Mouse (Mus musculus) kidney, embryonic 15.5 days (tissue): ENCODE measurements around the gene Slc25a51. TPM values are rescaled to one million over a fixed set of nuclear protein-coding genes. Genes with fewer than 3 reads are reported as not detected.
"Not testable (repeated sequence)": the region's sequence is repeated elsewhere in the genome, so short reads cannot be mapped to it uniquely, and the experiment has no call there.

Source experiments
- ATAC-seq: fragments of 200-750 bp; cut with Nextera tagmentation; replicated peaks from 2 replicates; pipeline ENCODE4 v1.8.0; 2017; ENCODE audit warnings: moderate TSS enrichment; ENCODE audit not compliant: low FRiP score
- H3K27ac ChIP-seq: fragments of 300-500 bp; sonication (generic); 2 replicates; pipeline ENCODE4 v1.5.1; 2015; ENCODE audit warnings: mild to moderate bottlenecking, inconsistent platforms
- H3K27me3 ChIP-seq: fragments of 300-500 bp; sonication (generic); 2 replicates; pipeline ENCODE4 v1.6.1; 2015; ENCODE audit warnings: inconsistent platforms
- H3K36me3 ChIP-seq: fragments of 300-500 bp; sonication (generic); 2 replicates; pipeline ENCODE4 v1.6.1; 2015; ENCODE audit warnings: inconsistent platforms
- H3K4me1 ChIP-seq: fragments of 300-500 bp; sonication (generic); 2 replicates; pipeline ENCODE4 v1.6.1; 2015; ENCODE audit warnings: inconsistent platforms
- H3K4me2 ChIP-seq: fragments of 300-500 bp; sonication (generic); 2 replicates; pipeline ENCODE4 v1.6.1; 2015; ENCODE audit warnings: moderate library complexity, mild to moderate bottlenecking, inconsistent platforms
- H3K4me3 ChIP-seq: fragments of 300-500 bp; sonication (generic); replicated peaks from 2 replicates; pipeline ENCODE4 v1.5.1; 2015; ENCODE audit warnings: mild to moderate bottlenecking, inconsistent platforms
- H3K9ac ChIP-seq: fragments of 300-500 bp; sonication (generic); 2 replicates; pipeline ENCODE4 v1.6.1; 2015; ENCODE audit warnings: mild to moderate bottlenecking, inconsistent platforms
- H3K9me3 ChIP-seq: fragments of 300-500 bp; sonication (generic); replicated peaks from 2 replicates; pipeline ENCODE4 v1.6.1; 2016; ENCODE audit warnings: inconsistent platforms
- WGBS: fragments of 180-500 bp; shearing (Covaris S2); methylation state at CpG from one replicate; pipeline ENCODE4 v1.1.7; 2015; ENCODE audit warnings: mixed read lengths; 5-methylcytosine and 5-hydroxymethylcytosine counted together
- microRNA-seq: library from miRNA; unstranded; fragments of <30 nt; microRNA quantifications from one replicate; pipeline ENCODE4, GENCODE M21; 2016
- polyA plus RNA-seq: library from polyadenylated mRNA; unstranded; fragments of >200 nt; fragmentation: Nextera tagmentation; extraction: Ambion mirVana; gene quantifications from 2 replicates; pipeline ENCODE4 v1.2.1, GENCODE M21; 2015

Gene Slc25a51
- polyA plus RNA-seq, 1 experiment from 2014 or later = 79.0 TPM

- 71% methylated on average over 11 of the region's 11 CpGs for WGBS
- no peak for ATAC-seq
These were observed 16.0 kb downstream of the Slc25a51 start for GRCm38 (mm10) chr4:45392572-45392971.

GRCm38 (mm10) chr4:45392099-45392498, 16.5 kb downstream of the Slc25a51 start:
- Histone ChIP-seq H3K9me3 (no peaks in the 10 kb centered on the region), H3K36me3 (peaks cover 19% of the 10 kb centered on the region), H3K4me3 (no peak overlapping the region), H3K4me2 (no peak overlapping the region), H3K27me3 (no peaks in the 10 kb centered on the region), H3K4me1 (no peaks in the 10 kb centered on the region), H3K9ac (no peak overlapping the region), H3K27ac (no peak overlapping the region)
- ATAC-seq = no peak
- WGBS = 78% methylated on average over 4 of the region's 4 CpGs

More at GRCm38 (mm10) chr4:45392572-45392971, 16.0 kb downstream of the Slc25a51 start:
- Histone ChIP-seq H3K27me3 (no peaks in the 10 kb centered on the region), H3K4me3 (no peak overlapping the region), H3K9ac (no peak overlapping the region), H3K36me3 (peaks cover 23% of the 10 kb centered on the region), H3K9me3 (no peaks in the 10 kb centered on the region), H3K4me1 (no peaks in the 10 kb centered on the region), H3K27ac (no peak overlapping the region), H3K4me2 (no peak overlapping the region)

GRCm38 (mm10) chr4:45387296-45387695, 21.3 kb downstream of the Slc25a51 start:
- H3K9me3 ChIP-seq, H3K27ac ChIP-seq, H3K4me2 ChIP-seq, H3K27me3 ChIP-seq, H3K4me3 ChIP-seq, H3K4me1 ChIP-seq, H3K9ac ChIP-seq, H3K36me3 ChIP-seq, ATAC-seq: not testable (repeated sequence)
- 93% methylated on average over 5 of the region's 5 CpGs for WGBS

GRCm38 (mm10) chr4:45382133-45382532, 26.4 kb downstream of the Slc25a51 start:
- 72% methylated on average over 2 of the region's 2 CpGs for WGBS
- not testable (repeated sequence) for H3K4me3 ChIP-seq, H3K9ac ChIP-seq, H3K36me3 ChIP-seq, ATAC-seq, H3K4me1 ChIP-seq, H3K4me2 ChIP-seq, H3K9me3 ChIP-seq, H3K27me3 ChIP-seq, H3K27ac ChIP-seq

- not testable (repeated sequence) for H3K4me2 ChIP-seq, H3K9me3 ChIP-seq, H3K27ac ChIP-seq, H3K9ac ChIP-seq, H3K4me1 ChIP-seq, H3K4me3 ChIP-seq, ATAC-seq, H3K27me3 ChIP-seq
- H3K36me3 ChIP-seq = peaks cover 12% of the 10 kb centered on the region
- 84% methylated on average over 10 of the region's 10 CpGs for WGBS
These were observed 27.5 kb downstream of the Slc25a51 start for GRCm38 (mm10) chr4:45380903-45381580.

- H3K4me2 ChIP-seq = no peak overlapping the region
- H3K9ac ChIP-seq = no peak overlapping the region
- no peaks in the 10 kb centered on the region for H3K9me3 ChIP-seq
- ATAC-seq = no peak
- no peaks in the 10 kb centered on the region for H3K27me3 ChIP-seq
- no peak overlapping the region for H3K27ac ChIP-seq
- H3K36me3 ChIP-seq = peaks cover 49% of the 10 kb centered on the region
- WGBS = 80% methylated on average over 4 of the region's 4 CpGs
- H3K4me3 ChIP-seq = no peak overlapping the region
- no peaks in the 10 kb centered on the region for H3K4me1 ChIP-seq
These were observed 32.0 kb downstream of the Slc25a51 start for GRCm38 (mm10) chr4:45376573-45376972.

GRCm38 (mm10) chr4:45374879-45375278, 33.7 kb downstream of the Slc25a51 start:
- no peaks in the 10 kb centered on the region for H3K9me3 ChIP-seq
- WGBS = 21% methylated on average over 5 of the region's 5 CpGs
- H3K27ac ChIP-seq = no peak overlapping the region
- no peak overlapping the region for H3K4me3 ChIP-seq
- no peak overlapping the region for H3K4me2 ChIP-seq
- no peak overlapping the region for H3K9ac ChIP-seq
- ATAC-seq = no peak
- H3K27me3 ChIP-seq = no peaks in the 10 kb centered on the region
- peaks cover 63% of the 10 kb centered on the region for H3K36me3 ChIP-seq
- no peaks in the 10 kb centered on the region for H3K4me1 ChIP-seq

- no peak for ATAC-seq
- Histone ChIP-seq H3K36me3 (peaks cover 65% of the 10 kb centered on the region), H3K4me3 (no peak overlapping the region), H3K27me3 (no peaks in the 10 kb centered on the region), H3K9ac (no peak overlapping the region), H3K4me1 (no peaks in the 10 kb centered on the region), H3K4me2 (no peak overlapping the region), H3K9me3 (no peaks in the 10 kb centered on the region), H3K27ac (no peak overlapping the region)
- WGBS = 86% methylated on average over 3 of the region's 3 CpGs
These were observed 37.3 kb downstream of the Slc25a51 start for GRCm38 (mm10) chr4:45371261-45371660.

- Histone ChIP-seq H3K4me1 (no peaks in the 10 kb centered on the region), H3K27me3 (no peaks in the 10 kb centered on the region), H3K9ac (no peak overlapping the region), H3K9me3 (no peaks in the 10 kb centered on the region), H3K4me2 (no peak overlapping the region), H3K4me3 (no peak overlapping the region), H3K27ac (no peak overlapping the region), H3K36me3 (peaks cover 50% of the 10 kb centered on the region)
- no peak for ATAC-seq
- 91% methylated on average over 3 of the region's 3 CpGs for WGBS
These were observed 51.9 kb downstream of the Slc25a51 start for GRCm38 (mm10) chr4:45356653-45357052.

Small RNA genes within 50 kb of the gene (microRNA-seq; reads per million reads assigned to microRNA genes)
- not detected for gene Gm25692

Other genes with a start within 250 kb of the Slc25a51 start
- gene Frmpd1, start 223.9 kb downstream of the Slc25a51 start, polyA plus RNA-seq = 0.35 and 0.40 TPM in 2 replicates
- 18.1 and 18.8 TPM in 2 replicates for gene Trmt10b, start 111.6 kb downstream of the Slc25a51 start, polyA plus RNA-seq
- 10.8 and 11.6 TPM in 2 replicates for gene Dcaf10, start 66.7 kb downstream of the Slc25a51 start, polyA plus RNA-seq
- gene Exosc3, start 66.0 kb downstream of the Slc25a51 start, polyA plus RNA-seq = 90.6 and 96.0 TPM in 2 replicates
- 3.8 and 4.9 TPM in 2 replicates for gene Shb, start 123.7 kb upstream of the Slc25a51 start, polyA plus RNA-seq